Mouse (Mus musculus) thymus, postnatal 14 days (tissue): Measurements from ENCODE around the gene Trib3.
A peak's percentile ranks its signal among the peaks of the same experiment; 100 is the strongest.

Source experiments
- DNase-seq: peaks from one replicate; pipeline ENCODE4 v3.0.0; 2021

Gene Trib3

DNA sequence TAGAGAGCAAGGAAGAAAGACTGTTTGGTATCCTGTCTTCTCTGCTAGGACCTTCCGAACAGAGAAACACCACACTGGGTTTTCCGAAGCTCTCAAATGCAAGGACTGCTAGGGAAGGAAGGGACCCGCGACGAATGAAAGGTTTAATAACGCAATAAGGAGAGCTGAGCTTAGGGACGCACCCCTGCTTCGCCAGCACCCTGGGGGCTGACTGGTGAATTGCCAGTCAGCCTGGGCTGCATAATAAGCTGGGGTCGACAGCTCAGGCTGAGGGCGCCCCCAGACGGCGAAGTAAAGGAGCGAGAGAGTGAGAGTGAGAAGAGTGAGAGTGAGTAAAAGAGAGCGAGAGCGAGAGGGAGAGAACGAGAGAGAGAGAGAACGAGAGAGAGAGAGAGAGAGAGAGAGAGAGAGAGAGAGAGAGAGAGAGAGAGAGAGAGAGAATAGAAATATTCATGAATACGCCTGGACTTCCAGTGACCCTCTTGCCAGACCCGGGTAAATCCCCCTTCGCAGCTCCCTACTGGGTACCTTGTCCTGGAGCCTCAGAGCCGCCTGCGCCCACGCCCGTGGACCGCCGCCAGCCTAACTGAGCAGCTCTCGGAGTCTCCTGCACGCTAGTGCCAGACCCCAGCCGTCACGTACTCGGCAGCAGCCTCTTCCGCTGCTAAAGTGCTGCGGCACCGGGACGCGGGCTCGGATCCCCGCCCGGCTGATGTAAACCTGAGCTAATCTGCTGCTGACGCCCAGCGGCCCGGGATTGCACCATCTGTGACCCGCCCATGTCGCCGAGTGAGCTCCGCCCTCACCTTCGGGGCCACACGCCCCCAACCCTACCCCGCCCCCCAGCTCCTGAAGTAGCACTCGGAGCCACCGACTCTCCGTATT is at the start of gene Trib3:
Gene Trib3, minus strand, starts transcription at position 704 of the 885 bp plus-strand sequence.
- peak; percentile 91 for DNase-seq

- no peak for DNase-seq
Measured at GRCm38 (mm10) chr2:152393225-152394017, 49.6 kb upstream of the Trib3 start.

DNA sequence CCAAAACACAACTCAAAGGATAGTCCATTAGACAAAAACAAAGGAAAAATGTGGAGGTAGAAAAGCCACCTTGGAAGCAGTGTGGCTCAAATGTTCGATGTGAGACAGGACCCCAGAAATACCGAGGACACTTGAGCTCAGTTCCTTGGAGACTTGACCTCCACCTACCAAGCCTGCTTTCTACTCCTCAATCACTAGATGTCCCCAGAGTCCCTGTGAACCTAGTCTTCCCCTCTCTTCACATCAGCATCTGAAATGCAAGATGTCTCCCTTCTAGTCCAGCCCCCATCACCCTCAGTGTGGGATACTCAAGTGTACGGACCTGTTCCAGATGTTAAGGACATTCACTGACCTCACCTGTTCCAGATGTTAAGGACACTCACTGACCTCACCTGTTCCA is 49.0 kb upstream of the Trib3 start:
- peak; percentile 40 for DNase-seq

- DNase-seq, result no peak
Measured at GRCm38 (mm10) chr2:152384191-152384590, 40.4 kb upstream of the Trib3 start.

DNA sequence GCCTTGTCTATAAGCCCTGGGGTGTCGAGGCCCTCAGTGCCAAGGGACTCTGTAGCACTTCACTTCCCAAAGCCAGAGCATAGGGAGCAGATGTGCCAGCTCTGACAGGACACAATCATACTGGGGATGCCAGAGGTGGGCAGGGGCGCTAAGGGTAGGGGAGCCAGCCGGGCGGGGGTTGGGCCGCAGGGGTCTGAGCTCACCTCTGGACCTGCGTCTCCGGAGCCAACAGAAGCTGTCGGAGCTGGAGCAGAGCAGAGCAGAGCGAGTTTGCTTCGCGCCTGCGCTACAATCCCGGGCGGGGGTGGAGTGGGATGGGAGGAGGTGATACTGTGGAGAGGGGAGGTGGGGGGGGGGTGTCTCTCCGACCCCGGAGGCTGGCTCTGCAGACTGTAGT is 32.5 kb upstream of the Trib3 start, which contains the start of gene Nrsn2:
Gene Nrsn2, minus strand, starts transcription at position 294 of the 397 bp plus-strand sequence.
- no peak for DNase-seq

GRCm38 (mm10) chr2:152375652-152376344 is 32.0 kb upstream of the Trib3 start:
- no peak for DNase-seq

- DNase-seq, result no peak
Measured at GRCm38 (mm10) chr2:152373547-152373946, 29.7 kb upstream of the Trib3 start.

DNA sequence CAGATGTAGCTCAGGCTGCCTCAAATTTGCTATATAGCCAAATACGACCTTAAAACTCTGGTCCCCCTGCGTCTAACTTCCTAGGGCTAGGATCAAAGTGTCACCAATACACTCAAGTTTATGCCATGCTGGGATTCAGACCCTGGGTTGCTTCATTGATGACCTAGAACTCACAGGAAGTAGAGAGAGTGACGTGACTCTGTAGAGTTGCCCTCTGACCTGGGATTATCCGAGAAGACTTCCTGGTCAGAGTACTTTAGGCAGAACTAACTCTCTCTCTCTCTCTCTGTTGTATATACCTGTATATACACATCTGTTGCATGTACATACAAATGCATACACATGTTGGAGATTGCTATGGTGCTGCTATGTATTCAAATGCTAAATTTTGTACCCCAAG is 28.8 kb upstream of the Trib3 start:
- no peak for DNase-seq

GRCm38 (mm10) chr2:152372104-152372503 is 28.3 kb upstream of the Trib3 start:
- peak; percentile 62 for DNase-seq

- DNase-seq, result peak; percentile 79
Measured at GRCm38 (mm10) chr2:152368532-152369140, 24.8 kb upstream of the Trib3 start.

- DNase-seq, result no peak
Measured at GRCm38 (mm10) chr2:152367917-152368316, 24.1 kb upstream of the Trib3 start.

GRCm38 (mm10) chr2:152363245-152364147 is 19.7 kb upstream of the Trib3 start:
- DNase-seq, result peak; percentile 70

DNA sequence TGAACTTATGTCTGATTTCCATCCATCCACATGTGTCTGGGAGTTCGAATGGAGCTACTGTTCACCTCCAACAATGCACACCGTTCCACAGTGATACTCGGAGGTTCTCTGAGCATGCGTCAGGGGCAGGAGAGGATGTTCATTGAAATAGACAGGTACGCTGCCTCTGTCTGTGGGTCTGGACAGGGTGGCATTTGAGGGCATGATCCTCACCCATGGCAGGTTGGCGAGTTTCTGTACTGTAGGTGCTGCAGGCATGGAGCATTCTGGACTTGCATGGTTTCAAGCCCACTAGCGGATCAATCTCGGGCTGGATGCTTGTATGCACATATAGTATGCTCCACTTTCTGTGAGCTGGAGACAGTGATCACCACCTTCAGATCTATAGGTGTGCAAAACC is 17.4 kb upstream of the Trib3 start:
- no peak for DNase-seq

- DNase-seq, result peak; percentile 35
Measured at GRCm38 (mm10) chr2:152360271-152360775, 16.5 kb upstream of the Trib3 start.

- DNase-seq, result peak; percentile 32
Measured at GRCm38 (mm10) chr2:152359616-152360015, 15.8 kb upstream of the Trib3 start.

DNA sequence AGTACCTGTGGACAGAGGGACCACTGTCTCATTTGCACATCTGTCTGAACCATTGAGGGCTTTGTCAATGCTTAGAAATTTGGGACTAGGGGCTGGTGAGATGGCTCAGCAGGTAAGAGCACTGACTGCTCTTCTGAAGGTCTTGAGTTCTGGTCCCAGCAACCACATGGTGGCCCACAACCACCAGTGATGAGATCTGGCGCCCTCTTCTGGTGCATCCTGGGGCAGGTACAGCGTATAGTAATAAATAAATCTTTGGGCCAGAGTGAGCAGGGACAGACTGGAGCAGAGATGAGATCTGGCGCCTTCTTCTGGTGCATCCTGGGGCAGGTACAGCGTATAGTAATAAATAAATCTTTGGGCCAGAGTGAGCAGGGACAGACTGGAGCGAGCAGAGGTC is 15.1 kb upstream of the Trib3 start:
- DNase-seq, result peak; percentile 42

GRCm38 (mm10) chr2:152357254-152357653 is 13.4 kb upstream of the Trib3 start:
- no peak for DNase-seq

DNA sequence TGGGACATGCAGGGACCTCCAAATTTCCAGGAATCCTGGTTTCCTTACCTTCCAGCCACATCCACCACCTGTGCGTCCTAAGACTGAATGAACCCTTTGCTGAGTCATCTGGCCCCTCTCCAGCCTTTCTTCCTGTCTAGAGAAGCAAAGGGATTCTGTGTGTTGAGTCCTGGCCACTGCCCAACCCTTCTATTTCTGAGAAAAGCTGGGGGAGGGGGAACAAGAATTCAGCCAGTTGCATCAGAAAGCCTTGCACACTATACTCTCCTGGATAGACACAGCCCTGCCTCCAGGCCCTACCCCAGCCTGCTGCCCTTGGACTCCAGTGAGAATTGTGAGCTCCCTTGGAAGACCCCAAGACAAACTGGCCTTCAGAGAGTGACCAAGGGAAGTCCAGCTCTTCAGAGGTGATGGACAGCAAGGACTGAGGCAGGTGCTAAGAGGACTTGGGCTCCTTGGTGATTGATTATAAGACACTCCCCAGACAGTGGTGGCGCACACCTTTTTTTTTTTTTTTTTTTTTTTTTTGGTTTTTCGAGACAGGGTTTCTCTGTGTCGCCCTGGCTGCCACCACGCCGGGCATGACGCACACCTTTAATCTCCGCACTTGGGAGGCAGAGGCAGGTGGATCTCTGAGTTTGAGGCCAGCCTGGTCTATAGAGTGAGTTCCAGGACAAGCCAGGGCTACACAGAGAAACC is 6.2 kb upstream of the Trib3 start:
- DNase-seq, result no peak

DNA sequence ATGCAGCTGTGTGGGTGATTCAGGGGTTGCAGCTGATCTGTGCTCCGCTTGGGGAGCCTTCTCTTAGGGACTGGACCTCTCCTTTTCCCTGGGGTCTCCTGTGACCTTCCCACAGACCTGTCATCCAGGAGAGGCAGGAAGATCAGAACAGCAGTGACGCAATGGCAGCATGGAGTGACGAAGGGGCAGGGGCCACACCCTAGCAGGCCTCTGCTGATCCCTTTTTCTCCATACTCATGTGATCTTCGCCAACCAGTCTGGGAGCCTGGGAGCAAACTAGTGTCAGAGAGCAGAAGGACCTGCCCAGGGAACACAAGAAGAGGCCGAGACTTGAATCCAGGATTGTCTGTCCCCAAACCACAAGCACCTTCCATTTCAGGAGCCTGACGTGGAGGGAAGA is 5.4 kb upstream of the Trib3 start:
- DNase-seq, result no peak

DNA sequence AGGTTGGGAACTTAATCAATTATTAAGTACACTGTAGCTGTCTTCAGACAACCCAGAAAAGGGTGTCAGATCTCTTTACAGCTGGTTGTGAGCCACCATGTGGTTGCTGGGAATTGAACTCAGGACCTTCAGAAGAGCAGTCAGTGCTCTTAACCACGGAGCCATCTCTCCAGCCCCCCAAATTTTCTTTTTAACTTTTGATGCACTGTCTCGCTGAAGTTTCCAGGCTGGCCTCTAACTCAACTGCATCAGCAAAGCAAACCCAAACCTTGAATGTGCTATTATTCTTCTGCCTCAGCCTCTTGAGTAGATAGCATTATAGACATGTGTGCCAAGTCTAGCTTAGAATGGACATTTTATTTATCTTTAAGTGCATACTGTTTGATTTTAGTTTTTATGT is 3.9 kb upstream of the Trib3 start:
- no peak for DNase-seq
